Comparison of ENCODE assay signal across 9 mouse cellular contexts in the genomic region with DNA sequence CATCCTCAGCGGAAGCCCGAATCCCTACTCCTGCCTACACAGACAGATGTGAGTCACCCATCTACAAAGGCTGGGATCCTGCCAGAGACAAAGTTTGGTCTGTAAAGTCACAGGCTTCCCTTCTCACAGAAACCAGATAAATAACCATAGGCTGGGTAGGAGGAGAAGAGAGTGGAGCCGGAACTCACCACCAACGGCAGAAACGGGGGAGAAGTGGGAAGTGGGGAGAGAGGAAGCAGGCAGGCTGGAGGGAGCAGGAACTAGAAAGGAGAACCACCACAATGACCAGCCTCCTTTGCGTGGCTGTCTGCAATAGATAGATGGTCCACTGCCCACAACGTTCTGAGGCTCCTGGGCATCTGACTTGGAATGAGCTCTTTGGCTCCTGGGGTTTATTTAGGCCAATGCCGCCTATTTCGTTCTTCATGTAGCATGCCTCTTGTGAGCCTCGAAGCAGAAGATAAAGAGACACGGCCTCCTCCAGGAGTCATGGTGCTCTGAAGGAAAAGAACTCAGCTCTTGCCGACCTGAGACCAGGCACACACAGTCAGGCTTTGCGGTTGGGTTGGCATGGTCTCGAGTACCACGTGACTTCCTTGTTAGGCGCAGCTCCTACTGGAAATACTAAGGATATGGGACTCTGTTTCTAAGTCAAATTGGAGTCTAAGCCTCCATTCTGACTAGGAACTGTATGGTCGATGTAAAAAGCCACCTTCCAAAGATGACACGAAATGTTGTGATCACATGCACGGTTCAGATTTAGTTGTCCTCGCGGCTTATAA. TPM values are rescaled to one million over a fixed set of nuclear protein-coding genes. Genes with fewer than 3 reads are reported as not detected.
DNase-seq lines count a peak whose midpoint lies in the region; ATAC-seq lines count a peak whose summit lies in the region.
"Had no signal": no experiment of that assay in that cellular context is flagged by ENCODE, and none has a peak within 500 bp of the region (broad histone marks: within the 10 kb centered on the region; RNA-seq: fewer than 3 reads in every experiment).

No protein-coding gene starts in this region.

- no peaks in the 10 kb centered on the region for H3K36me3 ChIP-seq in midbrain, embryonic 14.5 days (ENCODE audit: control insufficient read depth, insufficient read depth, low read length)
- H3K36me3 ChIP-seq: limb, embryonic 15.5 days had no signal

- H3K4me2 ChIP-seq in midbrain, embryonic 14.5 days (ENCODE audit: low read length): no peak overlapping the region
- H3K4me2 ChIP-seq: limb, embryonic 15.5 days had no signal

- H3K27me3 ChIP-seq in midbrain, embryonic 14.5 days (ENCODE audit: control insufficient read depth, insufficient read depth, low read length): no peaks in the 10 kb centered on the region
- H3K27me3 ChIP-seq: limb, embryonic 15.5 days had no signal

- WGBS in midbrain, embryonic 14.5 days: 93% methylated on average over 21 of the region's 21 CpGs

- no peak overlapping the region for H3K4me3 ChIP-seq in midbrain, embryonic 14.5 days (replicated peaks; ENCODE audit: low read depth, low read length)
- H3K4me3 ChIP-seq: limb, embryonic 15.5 days had no signal

- H3K27ac ChIP-seq in midbrain, embryonic 14.5 days (replicated peaks; ENCODE audit: low read depth, low read length): no peak overlapping the region
- H3K27ac ChIP-seq: limb, embryonic 15.5 days had no signal

- no peak overlapping the region for H3K9ac ChIP-seq in midbrain, embryonic 14.5 days (replicated peaks; ENCODE audit: low read length)
- H3K9ac ChIP-seq: limb, embryonic 15.5 days had no signal

- intact Hi-C loops in left cerebral cortex, postnatal 36 days (cut with DNase I): loop anchor here (5.0 kb wide), 1 partner anchor 77 kb away; no protein-coding TSS in a partner anchor

- DNase-seq in frontal cortex, adult 2 months (ENCODE audit: extremely low spot score in 1 of 2, low spot score in 1 of 2): peak; percentile 71 to 92
- no peak for DNase-seq in frontal cortex, postnatal 10 days (ENCODE audit: low spot score in 2 of 2)
- peak; percentile 82 to 83 for DNase-seq in right cerebral cortex, adult 2 months (ENCODE audit: low spot score in 2 of 2)
- no peak for DNase-seq in right cerebral cortex, postnatal 4 days
- peak; percentile 65 to 71 for DNase-seq in left cerebral cortex, postnatal 36 days (ENCODE audit: low spot score in 2 of 2)
- DNase-seq in ovary, postnatal 14 days (ENCODE audit: low spot score): no peak
- DNase-seq in midbrain, embryonic 14.5 days: no peak
- DNase-seq in cerebellum, adult 11 months: no peak

- H3K4me1 ChIP-seq in midbrain, embryonic 14.5 days (ENCODE audit: control insufficient read depth, insufficient read depth, low read length): no peaks in the 10 kb centered on the region
- H3K4me1 ChIP-seq: limb, embryonic 15.5 days had no signal

- no peaks in the 10 kb centered on the region for H3K9me3 ChIP-seq in midbrain, embryonic 14.5 days (ENCODE audit: control insufficient read depth, low read length)
- H3K9me3 ChIP-seq: limb, embryonic 15.5 days had no signal

- ATAC-seq in midbrain, embryonic 14.5 days (ENCODE audit: low FRiP score, low TSS enrichment): no peak

RNA-seq across cellular contexts. Expression of a gene that starts 23.0 kb away (rescaled TPM):
- 292 and 335 TPM in 2 replicates for polyA plus RNA-seq in frontal cortex, adult 2 months (2012; rRNA removed)
- total RNA-seq in left cerebral cortex, postnatal 36 days (2021): 100 to 1,000 TPM; 384 to 468 TPM
- polyA plus RNA-seq in midbrain, embryonic 14.5 days (2014; fragmentation: Nextera tagmentation; extraction: Ambion mirVana): 117 and 171 TPM in 2 replicates

RNA-seq across cellular contexts. Expression of a gene that starts 27.3 kb away (rescaled TPM):
- 22.0 and 23.7 TPM in 2 replicates for polyA plus RNA-seq in frontal cortex, adult 2 months (2012; rRNA removed)
- 10 to 100 TPM; 22.1 to 23.3 TPM for total RNA-seq in left cerebral cortex, postnatal 36 days (2021)
- 17.2 and 18.5 TPM in 2 replicates for polyA plus RNA-seq in midbrain, embryonic 14.5 days (2014; fragmentation: Nextera tagmentation; extraction: Ambion mirVana)

Comparison
In these comparisons a context has a peak if more than half of its experiments do, and no peak if none do; other contexts are left out.
1. DNase-seq: peak in frontal cortex, adult 2 months (2 of 2), right cerebral cortex, adult 2 months (2 of 2) and left cerebral cortex, postnatal 36 days (2 of 2); none in frontal cortex, postnatal 10 days (0 of 2), right cerebral cortex, postnatal 4 days (single experiment), ovary, postnatal 14 days (single experiment), midbrain, embryonic 14.5 days (single experiment) and cerebellum, adult 11 months (single experiment).